25 mouse cellular contexts compared by ENCODE assay signal in the genomic region with DNA sequence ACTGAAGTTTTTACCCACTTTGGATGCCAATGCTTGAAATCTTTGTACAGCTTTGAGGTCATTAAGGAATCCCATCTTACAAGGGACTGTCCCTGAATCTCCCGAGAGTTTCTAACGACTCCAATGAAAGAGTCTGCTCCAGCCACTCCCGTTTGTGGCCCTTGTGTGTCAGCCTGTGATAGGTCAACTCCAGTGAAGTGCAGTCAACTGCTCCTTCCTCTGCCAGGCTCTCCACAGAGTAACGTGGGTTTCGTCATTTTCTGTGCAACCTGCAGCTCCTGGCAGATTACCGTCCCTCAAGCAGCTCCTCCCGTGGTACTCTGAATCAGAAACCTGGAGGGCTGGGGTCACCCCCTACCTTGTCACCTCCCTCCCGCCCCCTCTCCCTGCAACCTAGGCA. TPM values are rescaled to one million over a fixed set of nuclear protein-coding genes. Genes with fewer than 3 reads are reported as not detected.
A peak's percentile ranks its signal among the peaks of the same experiment; 100 is the strongest.
DNase-seq lines count a peak whose midpoint lies in the region; ATAC-seq lines count a peak whose summit lies in the region.
"Had no signal": no experiment of that assay in that cellular context is flagged by ENCODE, and none has a peak within 500 bp of the region (broad histone marks: within the 10 kb centered on the region; RNA-seq: fewer than 3 reads in every experiment).

No protein-coding gene starts in this region.

- DNase-seq in lung, adult 18-20 months, result peak; percentile 60 to 63
- no peak for DNase-seq in lung, postnatal 14 days
- DNase-seq in lung, postnatal 25 days (ENCODE audit: low spot score), result peak; percentile 61
- no peak for DNase-seq in gastrocnemius, postnatal 36 days
- no peak for DNase-seq in layer of hippocampus, adult 11-12 months (ENCODE audit: low spot score)
- DNase-seq: adrenal gland, adult 8-10 months; adrenal gland, postnatal 36 days; cerebellum, adult 8-10 months; cerebellum, postnatal 14 days; embryo, embryonic 11 days; gastrocnemius, adult 2 months; gastrocnemius, postnatal 25 days; heart, adult 2 months; heart, postnatal 14 days had no signal

- H3K4me2 ChIP-seq in lung, embryonic 16.5 days (ENCODE audit: low read depth, low read length), result no peak overlapping the region
- H3K4me2 ChIP-seq: embryonic facial prominence, embryonic 15.5 days; heart, embryonic 11.5 days; heart, embryonic 15.5 days; hindbrain, embryonic 14.5 days had no signal

- H3K4me3 ChIP-seq in lung, embryonic 16.5 days (ENCODE audit: low read length), result no peak overlapping the region
- H3K4me3 ChIP-seq: embryonic facial prominence, embryonic 15.5 days; erythroblast, embryonic 14.5 days; forebrain, embryonic 10.5 days; gastrocnemius, adult 2 months; heart, adult 2 months; heart, embryonic 15.5 days; hindbrain, embryonic 10.5 days had no signal

- WGBS in lung, embryonic 16.5 days, result 32% methylated on average over 8 of the region's 8 CpGs

- H3K27ac ChIP-seq in lung, embryonic 16.5 days (ENCODE audit: low read length), result no peak overlapping the region
- H3K27ac ChIP-seq: embryonic facial prominence, embryonic 15.5 days; forebrain, embryonic 10.5 days; gastrocnemius, adult 2 months; heart, adult 2 months; heart, embryonic 15.5 days; hindbrain, embryonic 10.5 days; hindbrain, embryonic 14.5 days had no signal

- ATAC-seq in lung, embryonic 16.5 days (ENCODE audit: low read depth), result peak; percentile 51; the same call in 1 of the 2 replicates
- ATAC-seq: forebrain, embryonic 14.5 days had no signal

- no peaks in the 10 kb centered on the region for H3K27me3 ChIP-seq in lung, embryonic 16.5 days (ENCODE audit: control insufficient read depth, insufficient read depth, low read depth, low read length)
- H3K27me3 ChIP-seq: embryonic facial prominence, embryonic 15.5 days had no signal

- intact Hi-C loops in gastrocnemius, postnatal 36 days (cut with DNase I), result loop anchor here (5.0 kb wide), 2 partner anchors 166 to 291 kb away; no protein-coding TSS in a partner anchor

- no peak overlapping the region for H3K9ac ChIP-seq in lung, embryonic 16.5 days (ENCODE audit: low read length)
- H3K9ac ChIP-seq: embryonic facial prominence, embryonic 15.5 days; heart, embryonic 15.5 days; hindbrain, embryonic 14.5 days had no signal

- no peaks in the 10 kb centered on the region for H3K9me3 ChIP-seq in lung, embryonic 16.5 days (ENCODE audit: control insufficient read depth, low read length)
- H3K9me3 ChIP-seq: embryonic facial prominence, embryonic 15.5 days; forebrain, embryonic 10.5 days; heart, embryonic 15.5 days; hindbrain, embryonic 10.5 days had no signal

- H3K36me3 ChIP-seq in lung, embryonic 16.5 days (ENCODE audit: control insufficient read depth, insufficient read depth, low read length), result no peaks in the 10 kb centered on the region
- H3K36me3 ChIP-seq: embryonic facial prominence, embryonic 15.5 days; forebrain, embryonic 10.5 days; heart, embryonic 15.5 days; hindbrain, embryonic 10.5 days had no signal

- no peaks in the 10 kb centered on the region for H3K4me1 ChIP-seq in lung, embryonic 16.5 days (replicated peaks; ENCODE audit: control insufficient read depth, insufficient read depth, low read length)
- H3K4me1 ChIP-seq: embryonic facial prominence, embryonic 15.5 days; forebrain, embryonic 10.5 days; heart, embryonic 15.5 days; hindbrain, embryonic 10.5 days had no signal

RNA-seq across cellular contexts. Expression of a gene that starts 8.9 kb away (rescaled TPM):
- 93.0 and 140 TPM in 2 replicates for polyA plus RNA-seq in lung, embryonic 16.5 days (2015; fragmentation: Nextera tagmentation; extraction: Ambion mirVana)
- total RNA-seq in gastrocnemius, postnatal 36 days (2021), result under 1 TPM; 0.30 to 0.54 TPM

RNA-seq across cellular contexts. Expression of a gene that starts 9.5 kb away (rescaled TPM):
- 86.2 and 87.0 TPM in 2 replicates for polyA plus RNA-seq in lung, embryonic 16.5 days (2015; fragmentation: Nextera tagmentation; extraction: Ambion mirVana)
- 10 to 100 TPM; 28.9 to 31.1 TPM for total RNA-seq in gastrocnemius, postnatal 36 days (2021)

RNA-seq across cellular contexts. Expression of a gene that starts 14.6 kb away (rescaled TPM):
- 100 and 109 TPM in 2 replicates for polyA plus RNA-seq in lung, embryonic 16.5 days (2015; fragmentation: Nextera tagmentation; extraction: Ambion mirVana)
- total RNA-seq in gastrocnemius, postnatal 36 days (2021), result 1 to 10 TPM; 5.6 to 6.7 TPM

RNA-seq across cellular contexts. Expression of a gene that starts 27.2 kb away (rescaled TPM):
- 1.5 and 2.1 TPM in 2 replicates for polyA plus RNA-seq in lung, embryonic 16.5 days (2015; fragmentation: Nextera tagmentation; extraction: Ambion mirVana)
- total RNA-seq in gastrocnemius, postnatal 36 days (2021), result 1 to 10 TPM; 5.3 to 5.7 TPM

RNA-seq across cellular contexts. Expression of a gene that starts 31.4 kb away (rescaled TPM):
- 0.33 and 1.1 TPM in 2 replicates for polyA plus RNA-seq in lung, embryonic 16.5 days (2015; fragmentation: Nextera tagmentation; extraction: Ambion mirVana)
- not detected for total RNA-seq in gastrocnemius, postnatal 36 days (2021)
- total RNA-seq: common myeloid progenitor, adult 5-6 weeks had no signal
- polyA plus RNA-seq: embryonic facial prominence, embryonic 11.5 days; forebrain, embryonic 10.5 days; forebrain, embryonic 14.5 days; heart, embryonic 11.5 days; hindbrain, embryonic 10.5 days had no signal

Comparison
In these comparisons a context has a peak if more than half of its experiments do, and no peak if none do; other contexts are left out.
1. DNase-seq: peak in lung, adult 18-20 months (2 of 2) and lung, postnatal 25 days (single experiment); none in lung, postnatal 14 days (single experiment), gastrocnemius, postnatal 36 days (0 of 2) and layer of hippocampus, adult 11-12 months (single experiment).